Mouse (Mus musculus): ENCODE results near the gene Gm5741. TPM values are rescaled to one million over a fixed set of nuclear protein-coding genes. Genes with fewer than 3 reads are reported as not detected.
"Not testable (repeated sequence)": the region's sequence is repeated elsewhere in the genome, so short reads cannot be mapped to it uniquely, and the experiment has no call there.

The Gm5741 gene
- not detected in 2 replicates for total RNA-seq (2015; ENCODE audit: low replicate concordance)
- not detected in 2 replicates for total RNA-seq (2017; ENCODE audit: low replicate concordance)

- no peak for ATAC-seq (replicated peaks; ENCODE audit: low FRiP score, poor library complexity, severe bottlenecking)
Measured at GRCm38 (mm10) chr8:85067982-85068381, at the start of gene Gm5741. Gene Gm5741 (minus strand): TSS chr8:85067982.

- no peak for ATAC-seq (replicated peaks; ENCODE audit: low FRiP score, poor library complexity, severe bottlenecking)
Measured at GRCm38 (mm10) chr8:85116984-85117383, 49.2 kb upstream of the Gm5741 start.

- no peak for ATAC-seq (replicated peaks; ENCODE audit: low FRiP score, poor library complexity, severe bottlenecking)
Measured at GRCm38 (mm10) chr8:85115501-85115900, 47.7 kb upstream of the Gm5741 start.

GRCm38 (mm10) chr8:85113241-85113640 is 45.5 kb upstream of the Gm5741 start:
- no peak for ATAC-seq (replicated peaks; ENCODE audit: low FRiP score, poor library complexity, severe bottlenecking)

- no peak for ATAC-seq (replicated peaks; ENCODE audit: low FRiP score, poor library complexity, severe bottlenecking)
Measured at GRCm38 (mm10) chr8:85100076-85100665, 32.4 kb upstream of the Gm5741 start.

GRCm38 (mm10) chr8:85096850-85097249 is 29.1 kb upstream of the Gm5741 start:
- no peak for ATAC-seq (replicated peaks; ENCODE audit: low FRiP score, poor library complexity, severe bottlenecking)

- no peak for ATAC-seq (replicated peaks; ENCODE audit: low FRiP score, poor library complexity, severe bottlenecking)
Measured at GRCm38 (mm10) chr8:85096196-85096595, 28.4 kb upstream of the Gm5741 start.

- ATAC-seq (replicated peaks; ENCODE audit: low FRiP score, poor library complexity, severe bottlenecking), result no peak
Measured at GRCm38 (mm10) chr8:85095566-85095965, 27.8 kb upstream of the Gm5741 start.

- ATAC-seq (replicated peaks; ENCODE audit: low FRiP score, poor library complexity, severe bottlenecking), result no peak
Measured at GRCm38 (mm10) chr8:85095051-85095450, 27.3 kb upstream of the Gm5741 start.

GRCm38 (mm10) chr8:85091526-85092090 is 23.8 kb upstream of the Gm5741 start:
- ATAC-seq (replicated peaks; ENCODE audit: low FRiP score, poor library complexity, severe bottlenecking), result no peak

GRCm38 (mm10) chr8:85090856-85091255 is 23.1 kb upstream of the Gm5741 start:
- ATAC-seq (replicated peaks; ENCODE audit: low FRiP score, poor library complexity, severe bottlenecking), result no peak

GRCm38 (mm10) chr8:85088771-85089170 is 21.0 kb upstream of the Gm5741 start:
- ATAC-seq (replicated peaks; ENCODE audit: low FRiP score, poor library complexity, severe bottlenecking), result no peak

GRCm38 (mm10) chr8:85086238-85086637 is 18.5 kb upstream of the Gm5741 start:
- no peak for ATAC-seq (replicated peaks; ENCODE audit: low FRiP score, poor library complexity, severe bottlenecking)

- no peak for ATAC-seq (replicated peaks; ENCODE audit: low FRiP score, poor library complexity, severe bottlenecking)
Measured at GRCm38 (mm10) chr8:85084633-85085032, 16.9 kb upstream of the Gm5741 start.

- peak; percentile 79 for ATAC-seq (replicated peaks; ENCODE audit: low FRiP score, poor library complexity, severe bottlenecking)
Measured at GRCm38 (mm10) chr8:85083108-85083813, 15.5 kb upstream of the Gm5741 start, which contains the start of gene Man2b1. Gene Man2b1 (plus strand): TSS chr8:85083270.

GRCm38 (mm10) chr8:85082169-85082568 is 14.4 kb upstream of the Gm5741 start:
- ATAC-seq (replicated peaks; ENCODE audit: low FRiP score, poor library complexity, severe bottlenecking), result not testable (repeated sequence)

GRCm38 (mm10) chr8:85081216-85081555 is 13.4 kb upstream of the Gm5741 start, which contains the start of gene Wdr83:
Gene Wdr83 (minus strand): TSS chr8:85081306.
- ATAC-seq (replicated peaks; ENCODE audit: low FRiP score, poor library complexity, severe bottlenecking), result peak; percentile 13; the same call in 1 of the 2 replicates

GRCm38 (mm10) chr8:85080532-85081215 is 12.9 kb upstream of the Gm5741 start, which contains the start of gene Wdr83os:
Gene Wdr83os (plus strand): TSS chr8:85080740.
- peak; percentile 50 for ATAC-seq (replicated peaks; ENCODE audit: low FRiP score, poor library complexity, severe bottlenecking)

GRCm38 (mm10) chr8:85080214-85080531 is 12.4 kb upstream of the Gm5741 start:
- peak; percentile 27; the same call in 1 of the 2 replicates for ATAC-seq (replicated peaks; ENCODE audit: low FRiP score, poor library complexity, severe bottlenecking)

GRCm38 (mm10) chr8:85076993-85077392 is 9.2 kb upstream of the Gm5741 start:
- peak; percentile 70 for ATAC-seq (replicated peaks; ENCODE audit: low FRiP score, poor library complexity, severe bottlenecking)

Measured in erythroid progenitor cell, adult 5-6 weeks (primary cell).